Mouse (Mus musculus) small intestine, adult 2 months (tissue): Measurements from ENCODE around the gene Selenop.

ENCODE experiments used
- CTCF ChIP-seq: fragments of 200-500 bp; IDR thresholded peaks from 2 replicates; pipeline ENCODE4 v1.5.1; 2012; ENCODE audit warnings: low read depth, mild to moderate bottlenecking, control low read depth, inconsistent platforms, low read length, moderate library complexity, mixed read lengths; ENCODE audit not compliant: insufficient replicate concordance, insufficient read length; ENCODE audit errors: extremely low read depth
- POLR2A ChIP-seq: fragments of 200-500 bp; IDR thresholded peaks from 2 replicates; pipeline ENCODE4 v1.6.1; 2012; ENCODE audit warnings: low read depth, mild to moderate bottlenecking, control low read depth, inconsistent platforms, low read length, moderate library complexity

- TF ChIP-seq POLR2A (no peak), CTCF (no peak)
Observed at GRCm38 (mm10) chr15:3264828-3265227, 3.5 kb upstream of the Selenop start.
